Mouse (Mus musculus) erythroblast, embryonic 14.5 days (primary cell): Measurements from ENCODE around the gene 4930449I24Rik. TPM values are rescaled to one million over a fixed set of nuclear protein-coding genes. Genes with fewer than 3 reads are reported as not detected.
"Not testable (repeated sequence)": the region's sequence is repeated elsewhere in the genome, so short reads cannot be mapped to it uniquely, and the experiment has no call there.

Experiments used
- H3K27me3 ChIP-seq: 2 replicates; pipeline ENCODE4 v1.6.1; 2012; ENCODE audit warnings: inconsistent platforms; ENCODE audit not compliant: control insufficient read depth
- H3K36me3 ChIP-seq: 2 replicates; pipeline ENCODE4 v1.6.1; 2012; ENCODE audit warnings: mild to moderate bottlenecking, inconsistent platforms; ENCODE audit not compliant: control insufficient read depth
- H3K4me1 ChIP-seq: 2 replicates; pipeline ENCODE4 v1.6.1; 2012; ENCODE audit warnings: inconsistent platforms; ENCODE audit not compliant: control insufficient read depth
- H3K4me3 ChIP-seq: replicated peaks from 2 replicates; pipeline ENCODE3; 2012; ENCODE audit warnings: moderate library complexity, mild to moderate bottlenecking, inconsistent platforms
- H3K9me3 ChIP-seq: 2 replicates; pipeline ENCODE4 v1.6.1; 2012; ENCODE audit warnings: low read length, inconsistent platforms, mixed read lengths; ENCODE audit not compliant: control insufficient read depth
- polyA plus RNA-seq: library from polyadenylated mRNA; stranded (reverse); fragments of >175 nt; gene quantifications from 2 replicates; pipeline ENCODE4 v1.2.3, GENCODE M21; 2012

4930449I24Rik gene
- polyA plus RNA-seq, 1 experiment, result not detected

DNA sequence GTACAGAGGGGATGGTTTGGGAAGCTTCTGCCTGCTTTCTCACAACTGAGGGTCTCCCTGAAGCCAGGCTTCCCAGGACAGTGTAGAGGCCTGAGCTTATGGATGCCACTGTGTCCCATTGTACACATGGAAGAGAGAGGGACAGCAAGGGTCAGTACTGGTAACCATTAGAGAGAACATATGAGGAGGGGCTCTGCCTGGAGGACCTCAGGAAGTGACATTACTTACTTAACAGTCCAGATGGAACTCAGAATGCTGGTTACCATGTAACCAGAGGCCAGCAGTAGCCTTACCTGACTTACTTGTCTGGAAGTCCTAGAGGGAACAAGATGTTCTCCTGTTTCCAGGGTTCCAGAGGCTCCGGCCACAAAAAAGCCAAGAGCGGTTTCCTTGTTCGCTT is 35.1 kb downstream of the 4930449I24Rik start, which contains the start of gene Gm3409:
Gene Gm3409 (plus strand): TSS at position 301 of the 400 bp plus-strand sequence.
- H3K4me1 ChIP-seq, H3K27me3 ChIP-seq, H3K4me3 ChIP-seq, H3K9me3 ChIP-seq, H3K36me3 ChIP-seq: not testable (repeated sequence)

Other genes starting within 250 kb of the 4930449I24Rik start
- not detected in 2 replicates for gene Wasf3, start 117.4 kb upstream of the 4930449I24Rik start, polyA plus RNA-seq
- gene Gm6408, start 20.4 kb upstream of the 4930449I24Rik start, polyA plus RNA-seq, result not detected in 2 replicates
- not detected in 2 replicates for gene Gm6370, start 11.0 kb upstream of the 4930449I24Rik start, polyA plus RNA-seq
- gene Gm3402, start 11.7 kb downstream of the 4930449I24Rik start, polyA plus RNA-seq, result not detected in 2 replicates
- not detected in 2 replicates for gene Gm3404, start 23.4 kb downstream of the 4930449I24Rik start, polyA plus RNA-seq
- not detected in 2 replicates for gene Gm3409, start 35.2 kb downstream of the 4930449I24Rik start, polyA plus RNA-seq
- gene Gm3415, start 53.7 kb downstream of the 4930449I24Rik start, polyA plus RNA-seq, result not detected in 2 replicates
- gene Gpr12, start 82.8 kb downstream of the 4930449I24Rik start, polyA plus RNA-seq, result not detected in 2 replicates